Mouse (Mus musculus) gastrocnemius, postnatal 4 days (tissue): Measurements from ENCODE around the gene Rsl1d1. TPM values are rescaled to one million over a fixed set of nuclear protein-coding genes. Genes with fewer than 3 reads are reported as not detected.
"Not testable (repeated sequence)": the region's sequence is repeated elsewhere in the genome, so short reads cannot be mapped to it uniquely, and the experiment has no call there.

Source experiments
- DNase-seq, 2 experiments: peaks; one replicate each; pipeline ENCODE4 v3.0.0; 2021 to 2022; ENCODE audit warnings: low spot score in 2 of 2, mixed read lengths in 2 of 2
- microRNA-seq: library from miRNA; unstranded; fragments of <30 nt; microRNA quantifications from one replicate; pipeline ENCODE4 v1.2.0, GENCODE M21; 2021
- total RNA-seq, 2 experiments: library from RNA; stranded (reverse); gene quantifications; 2 replicates each; pipeline ENCODE4 v1.2.3; 2021

Gene Rsl1d1
- total RNA-seq, 2 experiments from 2014 or later: 65.5 to 69.5 TPM

GRCm38 (mm10) chr16:11166431-11166830 is 36.7 kb downstream of the Rsl1d1 start:
- no peak for DNase-seq

GRCm38 (mm10) chr16:11164695-11165255 is 38.4 kb downstream of the Rsl1d1 start:
- DNase-seq: no peak

GRCm38 (mm10) chr16:11157721-11158120 is 45.4 kb downstream of the Rsl1d1 start:
- DNase-seq: not testable (repeated sequence)

- DNase-seq: no peak
These were observed 48.6 kb downstream of the Rsl1d1 start for GRCm38 (mm10) chr16:11154500-11154899.

- peak; percentile 100 for DNase-seq
These were observed 59.2 kb downstream of the Rsl1d1 start for GRCm38 (mm10) chr16:11143706-11144483.

Small RNA genes lying within 50 kb of the gene (microRNA-seq; reads per million reads assigned to microRNA genes)
- gene Gm23935: 1.5 reads per million

Other genes with a start within 250 kb of the Rsl1d1 start
- gene Snn, start 142.4 kb downstream of the Rsl1d1 start, total RNA-seq: 10 to 100 TPM; 27.8 to 31.6 TPM
- gene Litaf, start 137.2 kb downstream of the Rsl1d1 start, total RNA-seq: 10 to 100 TPM; 49.1 to 53.1 TPM
- gene Txndc11, start 68.7 kb downstream of the Rsl1d1 start, total RNA-seq: 10 to 100 TPM; 21.0 to 24.6 TPM
- gene Zc3h7a, start 26.9 kb downstream of the Rsl1d1 start, total RNA-seq: 10 to 100 TPM; 50.3 to 67.3 TPM
- gene Gspt1, start 51.0 kb upstream of the Rsl1d1 start, total RNA-seq: 10 to 100 TPM; 71.7 to 80.3 TPM
- not detected for gene Tnfrsf17, start 110.5 kb upstream of the Rsl1d1 start, total RNA-seq
- 10 to 100 TPM; 20.9 to 21.0 TPM for gene Snx29, start 119.6 kb upstream of the Rsl1d1 start, total RNA-seq